Comparison of ENCODE assay signal across 8 mouse cellular contexts in the genomic region with DNA sequence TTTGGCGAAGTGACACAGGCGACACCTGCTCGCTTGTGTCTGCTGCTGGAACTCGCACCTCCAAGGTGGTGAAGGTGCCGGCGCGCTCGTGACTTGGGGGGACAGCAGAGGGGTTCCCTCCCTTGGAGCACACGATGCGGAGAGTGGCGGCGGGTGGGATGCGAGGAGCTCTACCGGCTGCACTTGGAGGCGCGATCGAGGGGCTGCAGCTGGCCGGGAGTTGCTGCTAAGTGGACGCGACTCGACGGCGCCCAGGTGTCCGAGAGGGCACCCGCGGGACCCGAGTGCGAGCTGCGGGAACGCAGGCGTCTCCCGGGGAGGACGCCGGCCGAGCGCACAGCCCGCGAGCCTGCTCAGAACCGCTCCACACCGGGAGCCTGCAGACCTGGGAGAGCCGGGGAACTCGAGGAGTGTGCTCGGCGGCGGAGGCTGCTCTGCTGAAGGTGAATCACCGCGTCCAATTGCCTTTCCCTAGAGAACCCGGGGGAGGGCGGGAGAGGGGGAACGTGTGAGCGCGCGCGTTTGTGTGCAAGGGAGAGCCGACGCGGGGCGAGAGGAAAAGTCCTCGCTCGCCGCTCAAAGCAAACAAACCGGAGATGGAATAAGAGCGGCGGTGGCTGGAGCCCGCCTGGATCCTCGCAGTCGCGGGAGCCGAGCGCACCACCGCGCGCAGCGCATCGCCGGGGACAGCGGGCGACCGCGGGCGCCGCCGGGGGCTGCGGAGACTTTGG. TPM values are rescaled to one million over a fixed set of nuclear protein-coding genes. Genes with fewer than 3 reads are reported as not detected.
A peak's percentile ranks its signal among the peaks of the same experiment; 100 is the strongest.
DNase-seq lines count a peak whose midpoint lies in the region; ATAC-seq and TF ChIP-seq lines count a peak whose summit lies in the region.

No protein-coding gene starts in this region.

- H3K9ac ChIP-seq in heart, adult 2 months (ENCODE audit: low read depth, low read length): no peak overlapping the region
- no peak overlapping the region for H3K9ac ChIP-seq in liver, embryonic 11.5 days (ENCODE audit: low read depth, low read length)

- H3K4me1 ChIP-seq in heart, adult 2 months (ENCODE audit: control insufficient read depth, insufficient read depth, low read length): peaks cover 2% of the 10 kb centered on the region
- H3K4me1 ChIP-seq in liver, embryonic 11.5 days (replicated peaks; ENCODE audit: control insufficient read depth, insufficient read depth, low read length): no peaks in the 10 kb centered on the region
- peaks cover 14% of the 10 kb centered on the region for H3K4me1 ChIP-seq in olfactory bulb, adult 2 months (ENCODE audit: control insufficient read depth, insufficient read depth, low read length)

- H3K36me3 ChIP-seq in heart, adult 2 months (ENCODE audit: control insufficient read depth, insufficient read depth, low read length): no peaks in the 10 kb centered on the region
- H3K36me3 ChIP-seq in liver, embryonic 11.5 days (ENCODE audit: control insufficient read depth, insufficient read depth, low read length): no peaks in the 10 kb centered on the region

- TF ChIP-seq POLR2A in heart, adult 2 months (IDR thresholded peaks at IDR 0.05; ENCODE audit: insufficient read depth, low read depth, low read length): no peak
- no peak for TF ChIP-seq POLR2A in olfactory bulb, adult 2 months (IDR thresholded peaks at IDR 0.05; ENCODE audit: insufficient read depth, low read depth, low read length)

- peak overlapping the region; percentile 12; the same call in 1 of the 2 replicates for H3K4me3 ChIP-seq in heart, adult 2 months
- peak overlapping the region; percentile 40 for H3K4me3 ChIP-seq in liver, embryonic 11.5 days (ENCODE audit: low read depth, low read length)
- peak overlapping the region; percentile 46 for H3K4me3 ChIP-seq in olfactory bulb, adult 2 months (ENCODE audit: insufficient read depth, low read depth, low read length)

- no peaks in the 10 kb centered on the region for H3K79me2 ChIP-seq in heart, adult 2 months (replicated peaks; ENCODE audit: control insufficient read depth, insufficient read depth, low read length)

- H3K27ac ChIP-seq in heart, adult 2 months: no peak overlapping the region
- no peak overlapping the region for H3K27ac ChIP-seq in liver, embryonic 11.5 days (ENCODE audit: low read depth, low read length)
- no peak overlapping the region for H3K27ac ChIP-seq in olfactory bulb, adult 2 months (ENCODE audit: insufficient read depth, low read depth, low read length)

- under 1% methylated on average over 84 of the region's 84 CpGs for WGBS in heart, adult 2 months
- under 1% methylated on average over 81 of the region's 84 CpGs for WGBS in liver, embryonic 11.5 days
- WGBS in olfactory bulb, adult 2 months: under 1% methylated on average over 84 of the region's 84 CpGs

- peak; percentile 4 to 23 for DNase-seq in heart, adult 2 months
- DNase-seq in heart, adult 8-10 months (ENCODE audit: low spot score): no peak
- peak; percentile 60 to 62 for DNase-seq in cerebellum, postnatal 10 days
- DNase-seq in frontal cortex, postnatal 36 days (ENCODE audit: low spot score in 2 of 2): peak; percentile 67 to 71
- DNase-seq in kidney, postnatal 10 days: peak; percentile 44
- no peak for DNase-seq in liver, embryonic 11.5 days (ENCODE audit: low spot score)

- no peak for TF ChIP-seq EP300 in heart, adult 2 months (IDR thresholded peaks at IDR 0.05; ENCODE audit: insufficient read depth, low read depth, low read length)

- H3K9me3 ChIP-seq in liver, embryonic 11.5 days (ENCODE audit: control insufficient read depth, low read length): no peaks in the 10 kb centered on the region

- H3K27me3 ChIP-seq in heart, adult 2 months (ENCODE audit: control insufficient read depth, insufficient read depth, low read length): peaks cover 19% of the 10 kb centered on the region
- peaks cover 37% of the 10 kb centered on the region for H3K27me3 ChIP-seq in liver, embryonic 11.5 days (replicated peaks; ENCODE audit: control insufficient read depth, insufficient read depth, low read length)

- H3K4me2 ChIP-seq in liver, embryonic 11.5 days: peak overlapping the region; percentile 66

- TF ChIP-seq CTCF in heart, adult 2 months (IDR thresholded peaks at IDR 0.05): no peak
- no peak for TF ChIP-seq CTCF in olfactory bulb, adult 2 months (IDR thresholded peaks at IDR 0.05; ENCODE audit: insufficient read depth, low read depth, low read length)

- peak; percentile 39; the same call in 1 of the 2 replicates for ATAC-seq in liver, embryonic 11.5 days (replicated peaks; ENCODE audit: low FRiP score)
- ATAC-seq in inflammation-experienced regulatory T-cells, adult 6 months: no peak

- intact Hi-C loops in heart, adult 2 months (cut with DNase I): no loop called here

RNA-seq across cellular contexts. Expression of a gene that starts 0.8 kb away (rescaled TPM):
- total RNA-seq in heart, adult 2 months (2021): under 1 TPM; 0.11 to 0.13 TPM
- not detected in 2 replicates for polyA plus RNA-seq in heart, adult 2 months (2012; rRNA removed)
- total RNA-seq in heart, adult 8-10 months (2022): under 1 TPM; 0.09 to 0.22 (median 0.11) TPM
- polyA plus RNA-seq in liver, embryonic 11.5 days (2014; fragmentation: Nextera tagmentation; extraction: Ambion mirVana): 0.58 and 0.75 TPM in 2 replicates
- polyA plus RNA-seq in olfactory bulb, adult 2 months (2012; ENCODE audit: insufficient read depth, insufficient read length, low replicate concordance, missing spikeins): not detected in 2 replicates
- polyA plus RNA-seq in inflammation-experienced regulatory T-cells, adult 6 months (2017; shearing (Covaris generic)): not detected

Comparison
In these comparisons a context has a peak if more than half of its experiments do, and no peak if none do; other contexts are left out.
1. DNase-seq: peak in heart, adult 2 months (2 of 2), cerebellum, postnatal 10 days (2 of 2), frontal cortex, postnatal 36 days (2 of 2) and kidney, postnatal 10 days (single experiment); none in heart, adult 8-10 months (single experiment) and liver, embryonic 11.5 days (single experiment).
2. Peak in every context shown above with its lines, with median percentiles within 50 percentile points of each other: H3K4me3 ChIP-seq.